Mouse (Mus musculus): ENCODE data around the gene Tfap2a.

- TF ChIP-seq CTCF (IDR thresholded peaks at IDR 0.05; ENCODE audit: low read depth, low read length) (no peak), GATA1 (IDR thresholded peaks at IDR 0.05; ENCODE audit: borderline replicate concordance, low read length) (no peak)
These were observed at the start of gene Tfap2a for GRCm38 (mm10) chr13:40738196-40738880.
